Mouse (Mus musculus): ENCODE data around the gene Thra.

Gene Thra

DNA sequence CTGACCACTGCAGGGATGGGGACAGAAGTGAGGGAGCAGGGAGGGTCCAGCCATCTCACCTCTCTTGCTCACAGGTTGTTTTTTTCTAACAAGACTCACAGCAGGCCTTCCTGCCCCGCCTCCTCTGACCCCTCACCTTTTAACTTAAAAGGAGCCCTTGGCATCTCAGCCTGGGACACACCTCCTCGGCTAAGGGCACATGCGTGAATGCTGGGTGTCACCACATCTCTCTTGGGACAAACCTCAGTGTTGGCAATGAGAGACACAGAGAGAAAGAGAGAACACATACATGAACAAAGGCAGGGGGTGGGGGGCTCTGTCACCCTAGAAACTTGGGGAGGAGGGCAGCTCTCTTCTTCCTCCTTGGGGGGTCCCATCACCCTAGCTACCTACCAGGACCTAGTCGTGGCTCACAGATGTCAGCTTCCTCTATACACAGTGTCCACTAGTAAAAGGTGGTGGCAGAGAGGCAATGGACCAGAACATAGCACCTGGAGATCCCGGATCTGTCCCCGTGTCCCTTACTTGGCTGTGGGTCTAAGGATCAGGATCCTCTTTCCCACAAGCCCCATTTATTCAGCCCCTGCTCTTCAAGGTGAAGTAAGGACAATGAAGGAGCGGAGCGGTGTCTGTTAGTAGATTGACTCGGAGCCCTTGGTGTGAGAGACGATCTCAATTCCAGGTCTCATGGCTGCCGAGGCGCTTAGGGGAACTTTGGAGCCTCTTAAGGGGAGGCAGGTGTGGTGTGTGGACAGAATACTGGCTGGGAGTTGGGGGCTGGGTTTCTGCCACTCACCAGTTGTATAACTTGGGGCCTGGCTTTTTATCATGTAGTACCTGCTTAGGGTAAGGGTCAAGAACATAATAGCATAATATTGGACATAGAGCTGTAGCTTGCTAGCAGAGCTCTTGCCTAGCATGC is 5.8 kb downstream of the Thra start:
- peak; percentile 38 for DNase-seq

GRCm38 (mm10) chr11:98746855-98747693 is 6.6 kb downstream of the Thra start:
- peak; percentile 81 for DNase-seq

GRCm38 (mm10) chr11:98747804-98748505 is 7.5 kb downstream of the Thra start:
- DNase-seq = no peak

- DNase-seq = no peak
These were observed 8.3 kb downstream of the Thra start for GRCm38 (mm10) chr11:98748506-98749416.

GRCm38 (mm10) chr11:98749716-98750115 is 9.3 kb downstream of the Thra start:
- no peak for DNase-seq

- peak; percentile 85 for DNase-seq
These were observed 10.1 kb downstream of the Thra start for GRCm38 (mm10) chr11:98750351-98751201.

GRCm38 (mm10) chr11:98751221-98751782 is 10.9 kb downstream of the Thra start:
- DNase-seq = peak; percentile 74

GRCm38 (mm10) chr11:98752562-98753140 is 12.2 kb downstream of the Thra start:
- DNase-seq = peak; percentile 52

DNA sequence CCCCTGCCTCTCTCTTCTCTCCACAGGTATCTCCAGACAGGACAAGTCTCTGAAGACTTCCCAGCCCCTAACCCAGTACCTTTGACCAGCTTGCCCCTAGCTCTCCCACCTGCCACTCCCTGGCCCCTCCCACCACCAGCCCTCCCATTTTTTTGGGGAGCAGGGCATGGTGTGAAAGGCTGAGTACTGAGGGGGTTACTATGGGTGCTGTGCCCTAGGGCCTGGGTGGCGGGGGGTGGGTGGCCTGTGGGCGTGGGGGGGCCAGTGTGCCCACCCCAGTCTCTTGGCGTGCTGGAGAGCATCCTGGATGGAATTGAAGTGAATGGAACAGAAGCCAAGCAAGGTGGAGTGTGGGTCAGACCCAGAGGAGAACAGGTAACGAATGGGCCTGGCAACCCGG is 12.8 kb downstream of the Thra start:
- no peak for DNase-seq

- peak; percentile 29 for DNase-seq
These were observed 13.7 kb downstream of the Thra start for GRCm38 (mm10) chr11:98754151-98754620.

- DNase-seq = peak; percentile 72
These were observed 14.3 kb downstream of the Thra start for GRCm38 (mm10) chr11:98754621-98755181.

DNA sequence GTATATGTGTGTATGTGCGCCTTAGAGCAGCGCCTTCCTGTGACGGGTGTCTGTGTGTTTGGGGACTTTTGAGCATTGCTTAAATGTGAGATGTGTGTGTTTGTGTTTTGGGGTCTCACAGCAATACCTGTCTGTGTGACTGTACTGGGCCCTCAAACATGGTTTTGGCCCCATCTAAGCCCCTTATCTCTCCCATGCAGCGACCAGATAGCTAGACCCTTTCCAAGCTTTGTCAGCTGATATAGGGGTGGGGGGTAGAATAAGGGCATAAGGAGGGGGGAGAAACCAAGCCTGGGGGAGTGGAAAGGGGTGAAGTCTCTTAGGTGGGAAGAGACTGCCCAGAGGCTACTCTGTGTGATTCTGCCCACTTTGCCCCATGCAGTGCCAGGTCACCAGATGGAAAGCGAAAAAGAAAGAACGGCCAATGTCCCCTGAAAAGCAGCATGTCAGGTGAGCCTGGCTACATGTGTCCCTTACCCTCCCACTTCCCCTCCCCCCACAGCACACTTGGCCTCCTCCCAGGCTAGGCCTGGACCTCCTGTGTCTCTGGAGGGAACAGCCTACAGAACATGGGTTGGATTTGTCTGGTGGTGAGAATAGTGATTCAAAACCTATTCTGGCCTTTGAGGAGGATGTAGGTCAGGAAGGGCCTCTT is 15.4 kb downstream of the Thra start:
- no peak for DNase-seq

DNA sequence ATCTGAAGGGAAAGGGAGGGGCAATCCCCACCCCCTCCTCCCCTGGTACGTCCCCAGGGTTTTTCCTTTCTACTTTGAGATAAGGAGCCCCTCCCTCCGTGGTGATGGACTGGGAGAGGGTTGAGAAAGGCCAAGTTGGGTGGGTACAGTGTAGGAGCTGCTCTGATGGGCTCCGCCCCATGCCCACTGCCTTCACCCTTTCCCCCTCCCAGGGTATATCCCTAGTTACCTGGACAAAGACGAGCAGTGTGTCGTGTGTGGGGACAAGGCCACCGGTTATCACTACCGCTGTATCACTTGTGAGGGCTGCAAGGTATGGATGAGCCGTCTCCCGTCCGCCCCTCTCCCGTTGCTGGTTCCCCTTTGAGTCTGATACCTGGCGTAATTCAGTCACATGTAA is 16.3 kb downstream of the Thra start:
- no peak for DNase-seq

DNA sequence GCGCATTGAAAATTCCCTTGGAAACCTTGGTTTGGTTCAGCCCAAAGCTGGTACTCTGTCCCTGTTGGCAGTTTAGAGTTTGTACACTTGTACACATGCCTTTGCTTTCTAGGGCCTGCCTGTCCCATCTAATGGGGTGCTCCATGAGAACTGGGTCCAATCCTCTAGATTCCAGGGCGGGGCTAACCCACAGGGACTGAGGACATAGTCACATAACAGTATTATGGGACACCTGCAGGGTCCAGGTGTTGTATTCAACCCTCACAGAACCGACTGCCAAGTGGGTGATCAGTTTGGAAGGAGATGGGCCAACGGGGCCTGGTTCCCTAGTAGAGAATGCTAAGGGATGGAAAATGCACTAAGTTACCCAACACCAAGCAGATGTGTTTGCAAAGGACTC is 21.5 kb downstream of the Thra start:
- DNase-seq = no peak

DNA sequence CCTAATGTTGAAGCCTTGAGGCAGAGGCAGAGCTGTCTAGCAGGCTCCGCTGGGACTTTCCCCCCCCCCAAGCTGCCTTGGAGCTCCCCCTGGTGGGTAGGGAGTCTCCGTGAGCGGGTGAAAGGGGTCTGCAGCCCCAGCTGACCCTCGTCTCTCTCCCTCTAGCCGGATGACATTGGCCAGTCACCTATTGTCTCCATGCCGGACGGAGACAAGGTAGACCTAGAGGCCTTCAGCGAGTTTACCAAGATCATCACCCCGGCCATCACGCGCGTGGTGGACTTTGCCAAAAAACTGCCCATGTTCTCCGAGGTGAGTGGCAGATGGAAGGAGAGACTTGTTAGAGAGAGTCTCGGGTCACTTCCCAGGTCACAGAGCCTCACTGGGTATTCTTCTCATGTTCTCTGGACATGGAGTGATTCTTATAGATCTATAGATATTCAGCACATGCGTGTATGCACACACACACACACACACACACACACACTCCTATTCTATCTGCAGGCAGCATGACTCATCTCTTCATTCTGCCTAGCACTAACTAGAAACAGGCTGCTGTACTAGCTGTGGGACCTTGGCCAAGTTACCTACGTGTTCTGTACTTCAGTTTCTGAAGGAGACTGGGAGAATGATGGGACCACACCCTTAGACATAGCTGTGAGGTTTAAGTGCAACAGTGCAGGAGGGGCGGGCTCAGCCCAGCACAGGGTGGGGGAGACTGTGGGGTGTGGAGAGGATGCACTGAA is 22.5 kb downstream of the Thra start:
- DNase-seq = peak; percentile 63

DNA sequence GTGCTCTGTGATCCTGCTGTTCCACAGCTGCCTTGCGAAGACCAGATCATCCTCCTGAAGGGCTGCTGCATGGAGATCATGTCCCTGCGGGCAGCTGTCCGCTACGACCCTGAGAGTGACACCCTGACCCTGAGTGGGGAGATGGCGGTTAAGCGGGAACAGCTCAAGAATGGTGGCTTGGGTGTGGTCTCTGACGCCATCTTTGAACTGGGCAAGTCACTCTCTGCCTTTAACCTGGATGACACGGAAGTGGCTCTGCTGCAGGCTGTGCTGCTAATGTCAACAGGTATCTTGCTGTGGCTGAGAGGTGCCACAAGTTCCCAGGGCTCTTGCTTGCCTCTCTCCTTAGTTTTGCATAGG is 23.0 kb downstream of the Thra start:
- no peak for DNase-seq

- no peak for DNase-seq
These were observed 23.7 kb downstream of the Thra start for GRCm38 (mm10) chr11:98764091-98764490.

GRCm38 (mm10) chr11:98764746-98765145 is 24.3 kb downstream of the Thra start:
- DNase-seq = peak; percentile 25
